Mouse (Mus musculus): ENCODE results near the gene Tcf7l2. TPM values are rescaled to one million over a fixed set of nuclear protein-coding genes. Genes with fewer than 3 reads are reported as not detected.

The Tcf7l2 gene
- polyA plus RNA-seq, 1 experiment = 5.4 TPM

DNA sequence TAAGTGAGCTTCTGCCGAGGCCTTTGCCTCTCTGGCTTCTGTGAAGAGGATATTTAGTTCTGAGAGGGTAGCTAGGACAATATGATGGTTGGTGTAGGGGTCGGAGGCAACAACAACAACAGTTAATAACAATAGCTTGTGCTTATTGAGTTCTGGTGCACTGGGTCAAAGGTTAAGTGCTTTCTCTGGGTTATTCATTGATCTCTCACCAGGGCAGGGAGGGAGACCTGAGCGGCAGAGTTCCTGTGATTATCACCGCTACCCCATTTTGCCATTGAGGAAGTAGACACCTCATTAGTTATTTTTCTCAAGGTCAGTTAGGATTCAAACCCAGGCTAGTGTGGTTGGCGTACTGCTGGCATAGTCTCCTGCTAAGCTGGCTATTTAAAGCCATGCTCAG is 19.5 kb downstream of the Tcf7l2 start:
- no peak overlapping the region for H3K4me3 ChIP-seq
- no peak overlapping the region for H3K4me2 ChIP-seq (ENCODE audit: low read depth)
- H3K27me3 ChIP-seq (ENCODE audit: control insufficient read depth, insufficient read depth, insufficient read length) = no peaks in the 10 kb centered on the region
- TF ChIP-seq TCF12 (IDR thresholded peaks at IDR 0.05; ENCODE audit: insufficient read depth, poor library complexity, severe bottlenecking) (no peak), CEBPB (IDR thresholded peaks at IDR 0.05; ENCODE audit: insufficient read depth, poor library complexity, severe bottlenecking) (no peak), TCF3 (IDR thresholded peaks at IDR 0.05; ENCODE audit: insufficient read length, low read depth) (no peak), MYOG (IDR thresholded peaks at IDR 0.05; ENCODE audit: control insufficient read depth in 1 of 3, insufficient read depth in 1 of 3, insufficient read length in 2 of 3, low read depth in 2 of 3) (no peak), POLR2AphosphoS2 (IDR thresholded peaks at IDR 0.05; ENCODE audit: insufficient read length, low read depth) (no peak), SRF (IDR thresholded peaks at IDR 0.05; ENCODE audit: control insufficient read depth, insufficient read length, low read depth) (no peak), USF1 (IDR thresholded peaks at IDR 0.05; ENCODE audit: low read depth) (no peak), MAX (IDR thresholded peaks at IDR 0.05; ENCODE audit: low read depth) (no peak), MYOD1 (IDR thresholded peaks at IDR 0.05; ENCODE audit: control insufficient read depth in 1 of 3, insufficient read length in 2 of 3, low read depth in 2 of 3) (no peak), REST (IDR thresholded peaks at IDR 0.05; ENCODE audit: insufficient read depth, insufficient read length) (no peak), POLR2A (IDR thresholded peaks at IDR 0.05; ENCODE audit: insufficient read length, low read depth) (no peak)
- no peak overlapping the region for H3ac ChIP-seq (ENCODE audit: control insufficient read depth, insufficient read length)
- H3K36me3 ChIP-seq (ENCODE audit: control insufficient read depth, insufficient read depth) = no peaks in the 10 kb centered on the region
- H3K79me2 ChIP-seq (ENCODE audit: control insufficient read depth, insufficient read depth) = peaks cover 64% of the 10 kb centered on the region

GRCm38 (mm10) chr19:55762187-55762586 is 20.6 kb downstream of the Tcf7l2 start:
- H3K4me3 ChIP-seq = no peak overlapping the region

DNA sequence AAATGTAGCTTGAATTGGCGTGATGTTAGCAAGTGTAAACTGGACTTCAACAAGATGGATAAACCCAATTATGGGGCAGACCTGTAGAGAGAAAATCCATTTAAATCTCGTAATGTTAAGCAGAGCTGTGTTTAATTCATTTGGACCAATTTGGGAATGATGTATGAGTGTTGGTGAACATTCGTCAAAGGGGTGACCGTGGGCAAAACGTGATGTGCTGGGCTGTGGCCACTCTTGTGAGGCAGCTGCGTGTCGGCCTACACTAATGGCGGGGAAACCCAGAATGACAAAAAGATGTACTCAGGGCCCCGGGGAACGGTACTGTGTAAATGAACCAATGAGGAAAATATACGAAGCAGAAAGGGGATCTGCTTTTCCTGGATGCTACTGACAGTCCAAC is 24.2 kb downstream of the Tcf7l2 start:
- Histone ChIP-seq H3K27me3 (ENCODE audit: control insufficient read depth, insufficient read depth, insufficient read length) (no peaks in the 10 kb centered on the region), H3K4me2 (ENCODE audit: low read depth) (no peak overlapping the region), H3K36me3 (ENCODE audit: control insufficient read depth, insufficient read depth) (no peaks in the 10 kb centered on the region), H3K79me2 (ENCODE audit: control insufficient read depth, insufficient read depth) (peaks cover 41% of the 10 kb centered on the region), H3ac (ENCODE audit: control insufficient read depth, insufficient read length) (no peak overlapping the region), H3K4me3 (no peak overlapping the region)
- TF ChIP-seq USF1 (IDR thresholded peaks at IDR 0.05; ENCODE audit: low read depth) (no peak), MYOD1 (IDR thresholded peaks at IDR 0.05; ENCODE audit: control insufficient read depth in 1 of 3, insufficient read length in 2 of 3, low read depth in 2 of 3) (no peak), MAX (IDR thresholded peaks at IDR 0.05; ENCODE audit: low read depth) (no peak), POLR2A (IDR thresholded peaks at IDR 0.05; ENCODE audit: insufficient read length, low read depth) (no peak), CEBPB (IDR thresholded peaks at IDR 0.05; ENCODE audit: insufficient read depth, poor library complexity, severe bottlenecking) (no peak), TCF12 (IDR thresholded peaks at IDR 0.05; ENCODE audit: insufficient read depth, poor library complexity, severe bottlenecking) (no peak), POLR2AphosphoS2 (IDR thresholded peaks at IDR 0.05; ENCODE audit: insufficient read length, low read depth) (no peak), MYOG (IDR thresholded peaks at IDR 0.05; ENCODE audit: control insufficient read depth in 1 of 3, insufficient read depth in 1 of 3, insufficient read length in 2 of 3, low read depth in 2 of 3) (no peak), SRF (IDR thresholded peaks at IDR 0.05; ENCODE audit: control insufficient read depth, insufficient read length, low read depth) (no peak), REST (IDR thresholded peaks at IDR 0.05; ENCODE audit: insufficient read depth, insufficient read length) (no peak), TCF3 (IDR thresholded peaks at IDR 0.05; ENCODE audit: insufficient read length, low read depth) (no peak), E2F4 (IDR thresholded peaks at IDR 0.05; ENCODE audit: insufficient read depth) (no peak)

More at GRCm38 (mm10) chr19:55762187-55762586, 20.6 kb downstream of the Tcf7l2 start:
- H3ac ChIP-seq (ENCODE audit: control insufficient read depth, insufficient read length) = no peak overlapping the region
- TF ChIP-seq POLR2AphosphoS2 (IDR thresholded peaks at IDR 0.05; ENCODE audit: insufficient read length, low read depth) (no peak), E2F4 (IDR thresholded peaks at IDR 0.05; ENCODE audit: insufficient read depth) (no peak), TCF12 (IDR thresholded peaks at IDR 0.05; ENCODE audit: insufficient read depth, poor library complexity, severe bottlenecking) (no peak)
- H3K4me2 ChIP-seq (ENCODE audit: low read depth) = no peak overlapping the region
- no peaks in the 10 kb centered on the region for H3K36me3 ChIP-seq (ENCODE audit: control insufficient read depth, insufficient read depth)
- no peaks in the 10 kb centered on the region for H3K27me3 ChIP-seq (ENCODE audit: control insufficient read depth, insufficient read depth, insufficient read length)
- peaks cover 64% of the 10 kb centered on the region for H3K79me2 ChIP-seq (ENCODE audit: control insufficient read depth, insufficient read depth)

DNA sequence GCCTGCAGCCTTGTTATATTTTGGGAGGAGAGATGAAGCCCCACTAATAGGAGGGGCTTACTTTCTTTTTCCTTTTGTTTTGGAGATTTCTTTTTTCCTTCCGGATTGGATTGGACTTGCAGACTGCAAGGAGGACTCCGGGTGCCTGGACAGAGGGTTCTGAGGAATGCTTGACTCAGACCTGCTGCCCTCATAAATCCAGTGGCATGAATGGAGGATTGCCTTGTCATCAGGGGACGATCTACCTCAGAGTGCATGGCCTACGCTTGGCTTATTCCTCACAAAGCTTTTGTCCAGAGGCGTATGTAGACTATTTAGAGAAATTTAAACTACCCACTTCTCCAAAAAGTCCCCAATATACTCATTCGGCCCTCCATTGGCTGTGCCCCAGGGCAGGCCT is 25.5 kb downstream of the Tcf7l2 start:
- H3K4me3 ChIP-seq = no peak overlapping the region
- no peaks in the 10 kb centered on the region for H3K27me3 ChIP-seq (ENCODE audit: control insufficient read depth, insufficient read depth, insufficient read length)
- peak in 1 of 3 experiments; percentile 8 for TF ChIP-seq MYOD1 (IDR thresholded peaks at IDR 0.05; ENCODE audit: control insufficient read depth in 1 of 3, insufficient read length in 2 of 3, low read depth in 2 of 3)
- no peak for TF ChIP-seq MAX (IDR thresholded peaks at IDR 0.05; ENCODE audit: low read depth)

GRCm38 (mm10) chr19:55767579-55767978 is 26.0 kb downstream of the Tcf7l2 start:
- Histone ChIP-seq H3ac (ENCODE audit: control insufficient read depth, insufficient read length) (no peak overlapping the region), H3K27me3 (ENCODE audit: control insufficient read depth, insufficient read depth, insufficient read length) (no peaks in the 10 kb centered on the region), H3K79me2 (ENCODE audit: control insufficient read depth, insufficient read depth) (peaks cover 43% of the 10 kb centered on the region), H3K4me3 (peak overlapping the region; percentile 12), H3K36me3 (ENCODE audit: control insufficient read depth, insufficient read depth) (no peaks in the 10 kb centered on the region), H3K4me2 (ENCODE audit: low read depth) (peak overlapping the region; percentile 99)
- no peak for TF ChIP-seq USF1 (IDR thresholded peaks at IDR 0.05; ENCODE audit: low read depth)
- no peak for TF ChIP-seq TCF12 (IDR thresholded peaks at IDR 0.05; ENCODE audit: insufficient read depth, poor library complexity, severe bottlenecking)
- no peak for TF ChIP-seq MYOG (IDR thresholded peaks at IDR 0.05; ENCODE audit: control insufficient read depth in 1 of 3, insufficient read depth in 1 of 3, insufficient read length in 2 of 3, low read depth in 2 of 3)
- no peak for TF ChIP-seq CEBPB (IDR thresholded peaks at IDR 0.05; ENCODE audit: insufficient read depth, poor library complexity, severe bottlenecking)

More for the DNA sequence above, 25.5 kb downstream of the Tcf7l2 start:
- Histone ChIP-seq H3K79me2 (ENCODE audit: control insufficient read depth, insufficient read depth) (peaks cover 42% of the 10 kb centered on the region), H3K4me2 (ENCODE audit: low read depth) (peak overlapping the region; percentile 99), H3K36me3 (ENCODE audit: control insufficient read depth, insufficient read depth) (no peaks in the 10 kb centered on the region), H3ac (ENCODE audit: control insufficient read depth, insufficient read length) (no peak overlapping the region)
